Mouse (Mus musculus) urinary bladder, adult 2 months (tissue): ENCODE measurements around the gene Mcpt4. TPM values are rescaled to one million over a fixed set of nuclear protein-coding genes. Genes with fewer than 3 reads are reported as not detected.

Experiments
- polyA plus RNA-seq: library from polyadenylated mRNA; depleted of rRNA; stranded (reverse); fragments of >200 nt; gene quantifications from 2 replicates; pipeline ENCODE4 v1.2.3, GENCODE M21; 2012; rRNA removed

The Mcpt4 gene
- polyA plus RNA-seq, 1 experiment, result 6.3 TPM

Other genes with a start within 250 kb of the Mcpt4 start
- 37.9 and 44.3 TPM in 2 replicates for gene Nfatc4, start 239.2 kb downstream of the Mcpt4 start, polyA plus RNA-seq
- 6.2 and 11.2 TPM in 2 replicates for gene Nynrin, start 208.3 kb downstream of the Mcpt4 start, polyA plus RNA-seq
- 0.22 and 0.45 TPM in 2 replicates for gene Cbln3, start 177.9 kb downstream of the Mcpt4 start, polyA plus RNA-seq
- 26.2 and 26.8 TPM in 2 replicates for gene Khnyn, start 177.4 kb downstream of the Mcpt4 start, polyA plus RNA-seq
- 54.6 and 63.6 TPM in 2 replicates for gene Sdr39u1, start 162.0 kb downstream of the Mcpt4 start, polyA plus RNA-seq
- 8.6 and 9.9 TPM in 2 replicates for gene Cma1, start 117.6 kb downstream of the Mcpt4 start, polyA plus RNA-seq
- 0.07 TPM in 1 of 2 replicates, not detected in the other for gene Cma2, start 111.3 kb downstream of the Mcpt4 start, polyA plus RNA-seq
- not detected in 2 replicates for gene Mcpt1, start 44.3 kb downstream of the Mcpt4 start, polyA plus RNA-seq
- not detected in 2 replicates for gene Mcpt9, start 31.8 kb downstream of the Mcpt4 start, polyA plus RNA-seq
- gene Mcpt2, start 20.3 kb downstream of the Mcpt4 start, polyA plus RNA-seq, result 0.06 TPM in 1 of 2 replicates, not detected in the other
- gene Mcpt8, start 23.0 kb upstream of the Mcpt4 start, polyA plus RNA-seq, result not detected in 2 replicates
- gene Ctsg, start 40.3 kb upstream of the Mcpt4 start, polyA plus RNA-seq, result 0.08 TPM in 1 of 2 replicates, not detected in the other
- gene Gzme, start 58.3 kb upstream of the Mcpt4 start, polyA plus RNA-seq, result not detected in 2 replicates
- not detected in 2 replicates for gene Gzmd, start 70.3 kb upstream of the Mcpt4 start, polyA plus RNA-seq
- gene Gzmg, start 97.3 kb upstream of the Mcpt4 start, polyA plus RNA-seq, result not detected in 2 replicates
- not detected in 2 replicates for gene Gzmn, start 112.3 kb upstream of the Mcpt4 start, polyA plus RNA-seq
- gene Gzmf, start 149.1 kb upstream of the Mcpt4 start, polyA plus RNA-seq, result not detected in 2 replicates
- gene Gzmc, start 172.3 kb upstream of the Mcpt4 start, polyA plus RNA-seq, result 0.07 TPM in 2 replicates
- gene Gzmb, start 199.9 kb upstream of the Mcpt4 start, polyA plus RNA-seq, result 1.4 and 2.2 TPM in 2 replicates